Mouse (Mus musculus) left cerebral cortex, adult 8-10 months (tissue): ENCODE measurements around the gene Kat5. TPM values are rescaled to one million over a fixed set of nuclear protein-coding genes. Genes with fewer than 3 reads are reported as not detected.

Source experiments
- DNase-seq, 2 experiments: peaks; one replicate each; pipeline ENCODE4 v3.0.0; 2022; ENCODE audit warnings: low spot score in 2 of 2
- total RNA-seq, 4 experiments: library from RNA; stranded (reverse); gene quantifications; 2 replicates each; pipeline ENCODE4 v1.2.4; 2022

The Kat5 gene
- total RNA-seq, 4 experiments from 2014 or later: 87.3 to 115 (median 97.0) TPM

DNA sequence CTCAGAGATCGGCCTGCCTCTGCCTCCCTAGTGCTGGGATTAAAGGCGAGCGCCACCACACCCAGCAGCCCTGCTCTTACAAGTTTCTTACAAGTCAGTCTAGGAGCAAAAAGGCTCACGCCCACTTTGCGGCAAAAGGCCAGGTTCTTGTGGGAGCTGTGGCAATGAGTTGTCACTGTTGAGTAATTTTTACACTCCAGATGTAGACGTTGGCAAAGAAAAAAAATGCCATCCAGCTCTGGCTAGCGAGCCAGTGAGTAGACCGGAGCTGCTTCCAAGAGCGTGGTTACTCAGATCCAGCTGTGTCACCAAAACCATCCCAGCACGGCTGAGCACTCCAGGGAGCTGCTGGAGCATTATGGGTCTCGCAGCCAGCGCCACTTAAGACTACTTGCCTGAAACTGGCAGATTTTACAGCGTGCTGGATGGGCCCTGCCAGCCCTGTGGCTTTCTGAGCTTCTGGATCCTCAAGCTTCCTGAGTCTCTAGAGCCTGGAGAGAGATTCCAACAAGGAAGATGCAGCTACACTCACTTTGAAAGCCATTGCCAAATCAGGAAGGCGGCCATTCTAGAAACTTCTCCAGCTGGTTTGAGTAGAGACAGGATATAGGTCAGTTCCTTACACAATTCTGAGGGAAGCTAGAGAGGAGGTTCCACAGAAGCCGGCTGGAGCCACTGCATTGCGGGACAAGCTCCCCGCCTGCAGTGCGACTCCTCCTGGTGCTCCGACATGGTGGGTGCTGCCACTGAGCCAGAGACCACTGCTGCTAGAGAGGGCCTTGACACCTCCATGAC, 37.5 kb downstream of the Kat5 start:
- peak; percentile 69 to 89 for DNase-seq

DNA sequence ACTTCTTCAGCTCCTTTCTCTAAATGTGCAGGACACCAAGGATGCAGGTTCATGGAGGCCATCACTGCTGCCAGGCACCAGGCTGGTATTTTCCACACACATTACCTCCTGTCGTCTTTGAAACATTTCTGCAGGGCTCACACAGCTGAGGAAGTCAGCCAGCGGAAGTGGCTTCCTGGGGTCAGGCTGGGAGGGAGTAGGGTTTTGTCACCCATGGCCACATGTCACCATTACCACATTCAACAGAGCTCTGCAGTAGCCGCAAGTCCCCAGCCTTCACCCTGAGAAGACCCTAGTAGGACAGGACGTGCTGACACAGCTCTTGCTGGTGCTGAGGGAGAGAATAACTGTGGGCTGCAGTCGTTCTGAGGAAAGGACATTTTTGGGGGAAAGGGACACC, 38.2 kb downstream of the Kat5 start:
- no peak for DNase-seq

GRCm38 (mm10) chr19:5570353-5571246, 39.4 kb downstream of the Kat5 start:
- no peak for DNase-seq

- DNase-seq: no peak
Measured at GRCm38 (mm10) chr19:5569521-5569920, 40.5 kb downstream of the Kat5 start.

GRCm38 (mm10) chr19:5568470-5569140, 41.4 kb downstream of the Kat5 start:
- peak; percentile 49 to 68 for DNase-seq

GRCm38 (mm10) chr19:5567534-5568469, 42.2 kb downstream of the Kat5 start, which contains the start of gene Ap5b1:
Gene Ap5b1 (plus strand): TSS chr19:5568025.
- DNase-seq: peak; percentile 80 to 81

DNA sequence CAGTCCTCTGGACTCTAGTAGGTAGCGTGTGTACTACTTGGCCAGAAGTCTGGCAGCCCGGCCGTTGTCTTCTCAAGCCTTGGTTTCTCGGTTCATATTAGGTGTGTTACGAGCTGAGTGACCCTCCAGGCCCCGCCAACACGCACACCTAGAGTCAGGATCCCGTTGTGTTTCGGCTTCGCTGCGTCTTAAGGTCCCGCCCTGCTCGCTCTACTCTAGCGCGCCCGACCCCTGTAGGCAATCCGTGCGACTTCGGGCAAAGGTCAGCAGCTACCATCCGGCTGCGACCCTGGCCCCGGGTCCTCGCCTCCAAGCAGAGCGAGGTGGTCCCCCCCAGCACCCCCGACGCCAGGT, 42.9 kb downstream of the Kat5 start:
- no peak for DNase-seq

DNA sequence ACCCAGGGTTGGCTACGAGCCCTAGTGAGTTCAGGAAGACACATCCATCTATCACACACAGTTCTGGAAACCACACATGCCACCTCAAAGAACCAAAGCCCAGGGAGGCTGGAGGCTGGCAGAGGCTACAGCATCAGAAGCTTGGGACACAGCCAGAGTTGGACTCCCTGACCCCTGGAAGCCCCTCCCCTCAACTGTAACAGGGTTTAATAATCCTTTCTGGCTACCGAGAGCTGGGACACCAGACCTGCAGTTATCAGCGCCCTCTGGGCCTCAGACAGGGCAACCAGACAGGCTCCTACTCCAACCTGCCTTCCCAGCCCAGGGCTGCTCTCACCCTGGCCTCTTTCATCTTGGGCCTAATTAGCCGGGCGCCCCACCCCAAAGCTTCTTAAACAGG, 43.7 kb downstream of the Kat5 start:
- no peak for DNase-seq

- no peak for DNase-seq
Measured at GRCm38 (mm10) chr19:5562776-5563175, 47.3 kb downstream of the Kat5 start.

- no peak for DNase-seq
Measured at GRCm38 (mm10) chr19:5561886-5562285, 48.2 kb downstream of the Kat5 start.

- no peak for DNase-seq
Measured at GRCm38 (mm10) chr19:5561252-5561790, 48.7 kb downstream of the Kat5 start.

DNA sequence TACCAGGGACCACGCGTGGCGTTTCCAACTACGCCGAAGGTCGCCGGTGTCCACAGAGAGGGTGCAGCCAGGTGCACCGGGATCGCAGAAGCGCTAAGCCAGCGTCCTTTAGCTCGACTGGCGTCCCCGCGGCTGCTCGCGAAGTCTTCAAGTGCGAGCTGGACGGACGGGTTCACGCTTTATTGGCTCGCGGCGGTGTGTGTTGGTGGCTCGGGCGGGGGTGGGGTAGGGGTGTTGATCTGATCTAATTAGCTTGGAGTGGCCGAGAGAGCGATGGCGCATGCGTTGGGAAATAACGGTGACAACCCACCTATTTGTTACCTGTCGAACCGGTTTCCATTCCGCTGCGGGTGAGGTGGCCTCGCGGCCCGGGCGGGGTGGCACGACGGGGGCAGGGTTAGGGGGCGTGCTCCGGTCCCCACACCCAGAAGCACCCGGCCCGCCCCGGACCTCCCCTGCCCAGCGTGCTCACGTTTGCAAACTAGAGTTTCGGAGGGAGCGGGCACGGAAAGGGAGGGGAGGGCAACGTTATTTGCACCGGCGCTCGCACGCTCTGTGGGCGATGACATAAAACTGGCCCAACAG, 49.5 kb downstream of the Kat5 start, which contains the start of gene Ovol1:
Ovol1 (minus strand) TSS at position 190 of the 585 bp plus-strand sequence.
- DNase-seq: no peak

DNA sequence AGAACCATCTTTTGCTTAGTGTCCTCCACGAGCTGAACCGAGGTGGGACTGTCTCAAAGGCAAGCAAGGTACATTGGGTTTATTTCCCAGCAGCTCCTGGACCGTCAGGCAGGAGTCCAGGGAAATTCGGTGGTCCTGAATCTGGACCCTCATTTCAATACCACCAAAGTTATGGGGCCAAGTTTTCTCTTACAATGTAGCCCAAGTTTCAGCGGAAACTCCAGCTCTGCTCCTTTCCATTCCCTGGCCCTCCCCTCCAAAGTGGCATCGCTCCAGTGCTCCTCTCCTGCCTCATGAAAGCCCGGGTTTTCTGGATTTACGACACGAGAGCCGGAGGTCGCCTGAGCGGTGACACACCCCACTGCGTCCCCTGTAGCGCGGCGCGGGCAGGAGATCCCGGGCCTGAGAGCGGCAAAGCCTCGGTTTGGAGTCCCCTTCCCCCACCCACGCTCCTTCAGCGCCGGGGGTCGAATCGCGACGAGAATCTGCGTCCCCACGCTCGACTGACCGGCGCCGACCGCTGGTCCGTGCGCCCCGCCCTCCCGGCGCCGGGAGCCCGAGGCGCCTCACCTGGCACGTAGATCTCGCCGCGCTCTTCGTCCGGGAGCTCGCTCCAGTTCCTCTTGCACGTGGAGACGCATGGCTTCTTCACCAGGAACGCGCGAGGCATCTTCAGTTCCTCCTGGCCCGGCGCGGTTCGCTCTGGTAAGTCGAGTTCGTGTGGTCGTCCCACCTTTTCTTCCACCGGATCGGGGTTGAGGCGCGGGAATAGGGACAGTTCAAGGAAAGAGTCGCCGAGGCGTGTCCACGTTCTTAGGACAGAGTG, 50.2 kb downstream of the Kat5 start:
- DNase-seq: no peak

GRCm38 (mm10) chr19:5559229-5559628, 50.8 kb downstream of the Kat5 start:
- no peak for DNase-seq

- DNase-seq: no peak
Measured at GRCm38 (mm10) chr19:5558770-5559169, 51.3 kb downstream of the Kat5 start.

DNA sequence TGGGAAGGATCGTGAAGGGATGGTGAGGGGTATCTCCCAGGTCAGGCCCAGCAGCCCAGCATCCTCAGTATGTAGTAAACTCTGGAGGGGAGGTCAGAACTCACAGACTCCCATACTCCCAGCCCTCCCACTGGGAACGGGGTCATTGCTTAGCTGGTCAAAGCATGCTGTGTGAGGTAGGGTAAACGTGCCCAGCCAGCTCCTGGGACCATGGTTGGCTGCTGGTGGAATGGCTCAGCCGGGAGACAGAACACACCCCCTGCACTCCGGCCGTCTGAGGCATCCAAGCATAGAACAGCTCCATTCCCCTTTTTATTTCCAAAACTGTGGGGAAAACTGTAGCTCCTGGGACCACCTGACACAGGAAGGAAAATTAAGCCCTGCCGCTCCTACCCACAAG, 51.9 kb downstream of the Kat5 start:
- DNase-seq: no peak

DNA sequence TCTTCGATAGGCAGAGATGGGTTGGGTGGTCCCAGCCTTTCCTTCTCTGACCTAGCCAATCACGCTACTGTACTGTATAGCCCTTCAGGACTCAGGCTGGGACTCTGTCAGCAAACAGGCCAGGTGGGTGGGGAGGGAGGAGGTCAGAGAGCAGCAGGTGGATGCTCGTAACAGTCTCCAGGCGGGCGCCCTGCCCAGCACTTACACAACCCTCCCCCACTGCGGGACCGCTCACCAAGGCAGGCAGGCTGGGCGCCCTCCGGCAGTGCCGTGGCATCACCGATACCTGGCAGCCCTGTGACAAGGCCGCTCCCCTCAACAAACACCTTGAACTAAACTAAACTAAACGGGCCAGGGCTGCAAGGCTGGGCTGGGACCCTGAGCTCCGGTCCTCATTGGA, 55.8 kb downstream of the Kat5 start:
- no peak for DNase-seq

GRCm38 (mm10) chr19:5553802-5554201, 56.2 kb downstream of the Kat5 start:
- DNase-seq: no peak
